Mouse (Mus musculus) liver, postnatal 0 days (tissue): ENCODE measurements at regions not wholly inside any gene's neighbourhood (a gene's known extent, or its start where the extent isn't known, plus 50 kb on each side); places are given as distances from the start of the nearest gene placed in this dataset.

ENCODE experiments used
- CTCF ChIP-seq: sonication (generic); IDR thresholded peaks from 2 replicates; pipeline ENCODE4 v1.5.1; 2016; ENCODE audit warnings: antibody characterized with exemption, low read depth
- EP300 ChIP-seq: IDR thresholded peaks from 2 replicates; pipeline ENCODE4 v1.6.1; 2016; ENCODE audit warnings: antibody characterized with exemption, low read depth, mild to moderate bottlenecking

- TF ChIP-seq CTCF, result no peak
- no peak for TF ChIP-seq EP300
Observed at GRCm38 (mm10) chr4:131546422-131547200, 291.5 kb downstream of the Ptpru start.
